ENCODE assay signal across 13 mouse cellular contexts in the genomic region with DNA sequence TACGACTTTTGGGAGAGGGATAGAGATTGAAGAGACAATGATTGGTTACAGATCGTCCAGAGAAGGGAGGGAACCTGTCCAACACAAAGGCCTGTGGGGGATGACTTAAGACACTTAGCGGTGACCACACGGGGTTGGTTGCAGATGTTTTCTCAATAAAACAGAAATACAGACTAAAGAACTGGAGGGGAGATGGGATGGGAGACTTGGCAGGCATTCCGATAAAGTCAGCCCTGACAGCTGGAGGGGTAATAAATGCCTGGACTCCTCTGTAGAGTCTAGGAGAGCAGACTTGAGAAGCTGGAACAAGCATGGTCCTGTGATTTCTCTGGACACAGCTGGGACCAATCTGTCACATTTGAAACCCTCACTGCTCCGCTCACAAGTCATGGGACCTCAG.
DNase-seq lines count a peak whose midpoint lies in the region; ATAC-seq lines count a peak whose summit lies in the region.
"Had no signal": no experiment of that assay in that cellular context is flagged by ENCODE, and none has a peak within 500 bp of the region (broad histone marks: within the 10 kb centered on the region; RNA-seq: fewer than 3 reads in every experiment).

No protein-coding gene starts in this region.

- peak; percentile 96 for DNase-seq in heart, adult 11 months
- no peak for DNase-seq in heart, embryonic 10.5 days (ENCODE audit: low spot score)
- DNase-seq in kidney, postnatal 4 days, result peak; percentile 45 to 58
- DNase-seq in kidney, adult 8-10 months, result no peak
- DNase-seq in layer of hippocampus, adult 8-10 months (ENCODE audit: low spot score in 2 of 2), result no peak

- H3K27me3 ChIP-seq in heart, embryonic 10.5 days (ENCODE audit: insufficient read depth, poor library complexity, severe bottlenecking), result no peaks in the 10 kb centered on the region
- H3K27me3 ChIP-seq in heart, embryonic 15.5 days, result no peaks in the 10 kb centered on the region
- no peaks in the 10 kb centered on the region for H3K27me3 ChIP-seq in stomach, embryonic 14.5 days (ENCODE audit: control insufficient read depth, insufficient read depth, low read length)
- H3K27me3 ChIP-seq in hindbrain, embryonic 16.5 days (replicated peaks; ENCODE audit: control insufficient read depth, insufficient read depth, low read length), result no peaks in the 10 kb centered on the region
- H3K27me3 ChIP-seq: liver, embryonic 15.5 days; midbrain, embryonic 13.5 days; neural tube, embryonic 13.5 days had no signal

- no peaks in the 10 kb centered on the region for H3K36me3 ChIP-seq in heart, embryonic 10.5 days
- H3K36me3 ChIP-seq in heart, embryonic 15.5 days, result no peaks in the 10 kb centered on the region
- no peaks in the 10 kb centered on the region for H3K36me3 ChIP-seq in stomach, embryonic 14.5 days (ENCODE audit: control insufficient read depth, insufficient read depth, low read length)
- no peaks in the 10 kb centered on the region for H3K36me3 ChIP-seq in hindbrain, embryonic 16.5 days (ENCODE audit: control insufficient read depth, insufficient read depth, low read length)
- H3K36me3 ChIP-seq: liver, embryonic 15.5 days; midbrain, embryonic 13.5 days; neural tube, embryonic 13.5 days had no signal

- peaks cover 38% of the 10 kb centered on the region for H3K4me1 ChIP-seq in heart, embryonic 10.5 days
- peaks cover 31% of the 10 kb centered on the region for H3K4me1 ChIP-seq in heart, embryonic 15.5 days (replicated peaks)
- peaks cover 29% of the 10 kb centered on the region for H3K4me1 ChIP-seq in stomach, embryonic 14.5 days (ENCODE audit: control insufficient read depth, insufficient read depth, low read length)
- peaks cover 5% of the 10 kb centered on the region for H3K4me1 ChIP-seq in hindbrain, embryonic 16.5 days (ENCODE audit: control insufficient read depth, insufficient read depth, low read depth, low read length)

- H3K9me3 ChIP-seq in heart, embryonic 10.5 days, result no peaks in the 10 kb centered on the region
- H3K9me3 ChIP-seq in heart, embryonic 15.5 days (replicated peaks), result no peaks in the 10 kb centered on the region
- no peaks in the 10 kb centered on the region for H3K9me3 ChIP-seq in stomach, embryonic 14.5 days (ENCODE audit: control insufficient read depth, low read depth, low read length)
- H3K9me3 ChIP-seq in hindbrain, embryonic 16.5 days (ENCODE audit: control insufficient read depth, low read length), result no peaks in the 10 kb centered on the region
- H3K9me3 ChIP-seq: liver, embryonic 15.5 days; midbrain, embryonic 13.5 days; neural tube, embryonic 13.5 days had no signal

- 0 out of 2 replicates have a peak, but pooled peaks have one; percentile 48 for ATAC-seq in heart, embryonic 15.5 days (replicated peaks; ENCODE audit: insufficient number of reproducible peaks, insufficient read depth, low FRiP score, low read depth)
- peak; percentile 54; the same call in 1 of the 2 replicates for ATAC-seq in stomach, embryonic 14.5 days (ENCODE audit: insufficient number of reproducible peaks, insufficient read depth, low FRiP score, low read depth)
- ATAC-seq in hindbrain, embryonic 16.5 days, result no peak
- ATAC-seq: hindbrain, postnatal 0 days; midbrain, embryonic 13.5 days had no signal

- H3K4me2 ChIP-seq in heart, embryonic 15.5 days, result no peak overlapping the region
- H3K4me2 ChIP-seq in stomach, embryonic 14.5 days (replicated peaks; ENCODE audit: low read depth, low read length), result no peak overlapping the region
- H3K4me2 ChIP-seq in hindbrain, embryonic 16.5 days (ENCODE audit: low read length), result no peak overlapping the region
- H3K4me2 ChIP-seq: liver, embryonic 15.5 days; midbrain, embryonic 13.5 days; neural tube, embryonic 13.5 days had no signal

- 79% methylated on average over 6 of the region's 6 CpGs for WGBS in heart, embryonic 10.5 days
- WGBS in heart, embryonic 15.5 days, result 72% methylated on average over 6 of the region's 6 CpGs
- 46% methylated on average over 6 of the region's 6 CpGs for whole genome bisulfite sequencing in stomach, embryonic 14.5 days
- 74% methylated on average over 6 of the region's 6 CpGs for WGBS in hindbrain, embryonic 16.5 days

- H3K4me3 ChIP-seq in heart, embryonic 10.5 days, result no peak overlapping the region
- no peak overlapping the region for H3K4me3 ChIP-seq in heart, embryonic 15.5 days
- no peak overlapping the region for H3K4me3 ChIP-seq in stomach, embryonic 14.5 days (ENCODE audit: low read depth, low read length)
- H3K4me3 ChIP-seq in hindbrain, embryonic 16.5 days (ENCODE audit: low read length), result no peak overlapping the region
- H3K4me3 ChIP-seq: left cerebral cortex, adult 2 months; liver, embryonic 15.5 days; midbrain, embryonic 13.5 days; neural tube, embryonic 13.5 days had no signal

- no peak overlapping the region for H3K9ac ChIP-seq in heart, embryonic 15.5 days
- H3K9ac ChIP-seq in stomach, embryonic 14.5 days (replicated peaks; ENCODE audit: low read depth, low read length), result no peak overlapping the region
- no peak overlapping the region for H3K9ac ChIP-seq in hindbrain, embryonic 16.5 days (ENCODE audit: low read depth, low read length)
- H3K9ac ChIP-seq: liver, embryonic 15.5 days; midbrain, embryonic 13.5 days; neural tube, embryonic 13.5 days had no signal

- no peak overlapping the region for H3K27ac ChIP-seq in heart, embryonic 10.5 days
- peak overlapping the region; percentile 17; the same call in 1 of the 2 replicates for H3K27ac ChIP-seq in heart, embryonic 15.5 days
- peak overlapping the region; percentile 68; the same call in 1 of the 2 replicates for H3K27ac ChIP-seq in stomach, embryonic 14.5 days (ENCODE audit: low read length)
- H3K27ac ChIP-seq in hindbrain, embryonic 16.5 days (ENCODE audit: low read depth, low read length), result no peak overlapping the region
- H3K27ac ChIP-seq: hindbrain, postnatal 0 days; left cerebral cortex, adult 2 months; liver, embryonic 15.5 days; midbrain, embryonic 13.5 days; neural tube, embryonic 13.5 days had no signal

Comparison
In these comparisons a context has a peak if more than half of its experiments do, and no peak if none do; other contexts are left out.
1. DNase-seq: peak in heart, adult 11 months (single experiment) and kidney, postnatal 4 days (2 of 2); none in heart, embryonic 10.5 days (single experiment), kidney, adult 8-10 months (0 of 2) and layer of hippocampus, adult 8-10 months (0 of 2).
2. H3K27ac ChIP-seq: peak in heart, embryonic 15.5 days (single experiment) and stomach, embryonic 14.5 days (single experiment); none in heart, embryonic 10.5 days (single experiment) and hindbrain, embryonic 16.5 days (single experiment).